Mouse (Mus musculus): ENCODE data around the gene AW011738.

DNA sequence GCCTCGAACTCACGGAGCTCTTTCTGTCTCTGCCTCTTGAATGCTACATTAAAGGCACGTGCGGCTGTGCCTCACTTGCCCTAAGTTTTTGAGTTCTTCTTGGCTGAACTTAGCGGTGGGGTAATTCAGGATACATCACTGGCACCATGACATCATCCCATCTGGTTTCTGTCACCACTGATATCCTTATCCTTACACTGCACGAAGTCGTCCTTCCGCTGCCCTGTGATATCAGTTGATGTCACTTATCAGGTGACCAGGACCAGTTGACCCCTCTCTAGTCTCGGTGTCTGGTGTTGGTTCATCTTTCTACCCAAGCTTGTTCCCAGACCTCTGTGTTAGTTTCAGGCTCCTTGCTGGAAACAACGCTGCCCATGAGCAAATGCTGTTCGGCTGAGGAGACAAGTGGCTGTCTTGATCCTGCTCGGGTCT lies 626 bp upstream of the AW011738 start:
- TF ChIP-seq CTCF (IDR thresholded peaks at IDR 0.05) (no peak), EP300 (IDR thresholded peaks at IDR 0.05) (no peak)

Data from lung, postnatal 0 days (tissue).